Mouse (Mus musculus) neural tube, embryonic 11.5 days (tissue): ENCODE measurements around the gene Ccdc57. TPM values are rescaled to one million over a fixed set of nuclear protein-coding genes. Genes with fewer than 3 reads are reported as not detected.
A peak's percentile ranks its signal among the peaks of the same experiment; 100 is the strongest.

ENCODE experiments used
- ATAC-seq: fragments of 200-750 bp; cut with Nextera tagmentation; 2 replicates; pipeline ENCODE4 v1.8.0; 2017; ENCODE audit warnings: moderate number of reproducible peaks, mild to moderate bottlenecking, moderate TSS enrichment, moderate library complexity; ENCODE audit not compliant: insufficient read depth, low FRiP score, low TSS enrichment
- DNase-seq: peaks from one replicate; pipeline ENCODE4 v3.0.0-alpha.2; 2015; ENCODE audit warnings: low spot score
- H3K27ac ChIP-seq: fragments of 300-500 bp; sonication (generic); 2 replicates; pipeline ENCODE4 v1.5.1; 2014; ENCODE audit warnings: low read depth, mild to moderate bottlenecking, low read length
- H3K27me3 ChIP-seq: fragments of 300-500 bp; sonication (generic); 2 replicates; pipeline ENCODE4 v1.6.1; 2014; ENCODE audit warnings: mild to moderate bottlenecking, low read length, mixed read lengths; ENCODE audit not compliant: control insufficient read depth, insufficient read depth
- H3K36me3 ChIP-seq: fragments of 300-500 bp; sonication (generic); 2 replicates; pipeline ENCODE4 v1.6.1; 2014; ENCODE audit warnings: mild to moderate bottlenecking, low read length, moderate library complexity, mixed read lengths; ENCODE audit not compliant: control insufficient read depth, insufficient read depth
- H3K4me1 ChIP-seq: fragments of 300-500 bp; sonication (generic); 2 replicates; pipeline ENCODE4 v1.6.1; 2014; ENCODE audit warnings: low read length, mixed read lengths; ENCODE audit not compliant: control insufficient read depth, insufficient read depth
- H3K4me2 ChIP-seq: fragments of 300-500 bp; sonication (generic); 2 replicates; pipeline ENCODE4 v1.6.1; 2014; ENCODE audit warnings: low read depth, mild to moderate bottlenecking, moderate library complexity
- H3K4me3 ChIP-seq: fragments of 300-500 bp; sonication (generic); 2 replicates; pipeline ENCODE4 v1.5.1; 2014; ENCODE audit warnings: low read depth, low read length
- H3K9ac ChIP-seq: fragments of 300-500 bp; sonication (generic); 2 replicates; pipeline ENCODE4 v1.6.1; 2014; ENCODE audit warnings: mild to moderate bottlenecking, low read length
- H3K9me3 ChIP-seq: fragments of 300-500 bp; sonication (generic); 2 replicates; pipeline ENCODE4 v1.6.1; 2016; ENCODE audit warnings: low read length; ENCODE audit not compliant: control insufficient read depth
- WGBS: fragments of 180-500 bp; shearing (Covaris S2); extraction: QIAGEN DNeasy Blood & Tissue Kit; methylation state at CpG from one replicate; pipeline ENCODE4 v1.1.7; 2014; 5-methylcytosine and 5-hydroxymethylcytosine counted together
- polyA plus RNA-seq: library from polyadenylated mRNA; unstranded; fragments of >200 nt; fragmentation: Nextera tagmentation; extraction: Ambion mirVana; gene quantifications from 2 replicates; pipeline ENCODE4 v1.2.1, GENCODE M21; 2014

The Ccdc57 gene
- polyA plus RNA-seq, 1 experiment from 2014 or later: 4.6 TPM

- Histone ChIP-seq H3K9ac (peak overlapping the region; percentile 32; the same call in 1 of the 2 replicates), H3K4me2 (peak overlapping the region; percentile 3; the same call in 1 of the 2 replicates), H3K4me3 (no peak overlapping the region), H3K27ac (0 out of 2 replicates have a peak overlapping the region, but pooled peaks have one; percentile 2), H3K4me1 (peaks cover 4% of the 10 kb centered on the region), H3K27me3 (no peaks in the 10 kb centered on the region), H3K36me3 (no peaks in the 10 kb centered on the region), H3K9me3 (no peaks in the 10 kb centered on the region)
- DNase-seq (peak; percentile 89), ATAC-seq (peak; percentile 64; the same call in 1 of the 2 replicates)
- 12% methylated on average over 10 of the region's 10 CpGs for WGBS
These were observed 132.4 kb downstream of the Ccdc57 start for GRCm38 (mm10) chr11:120800061-120800904.

- no peaks in the 10 kb centered on the region for H3K27me3 ChIP-seq
- H3K9ac ChIP-seq: no peak overlapping the region
- no peak for DNase-seq
- WGBS: 68% methylated on average over 6 of the region's 6 CpGs
- no peaks in the 10 kb centered on the region for H3K36me3 ChIP-seq
- H3K4me2 ChIP-seq: peak overlapping the region; percentile 3; the same call in 1 of the 2 replicates
- H3K27ac ChIP-seq: no peak overlapping the region
- no peaks in the 10 kb centered on the region for H3K9me3 ChIP-seq
- no peak for ATAC-seq
- H3K4me1 ChIP-seq: peaks cover 7% of the 10 kb centered on the region
- no peak overlapping the region for H3K4me3 ChIP-seq
These were observed 133.3 kb downstream of the Ccdc57 start for GRCm38 (mm10) chr11:120799316-120799890.

DNA sequence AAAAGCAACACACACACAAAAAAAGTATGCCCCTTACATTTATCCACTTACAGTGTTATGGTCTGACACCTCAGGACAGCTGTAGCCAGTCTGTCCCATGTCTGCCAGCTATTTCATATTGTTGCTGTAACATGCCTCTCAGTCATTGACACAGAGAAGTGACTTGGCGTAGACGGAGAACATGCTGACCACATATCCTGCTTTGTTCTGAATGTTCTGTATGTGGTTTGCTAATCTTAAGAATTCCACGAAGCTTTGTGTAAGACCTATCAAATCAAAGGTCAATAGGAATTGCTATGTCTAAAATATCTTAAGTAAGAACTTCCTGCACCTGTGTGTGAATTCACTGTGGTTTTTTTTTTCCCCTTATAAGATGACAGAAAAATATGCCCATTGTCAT is 134.4 kb downstream of the Ccdc57 start:
- Histone ChIP-seq H3K9me3 (no peaks in the 10 kb centered on the region), H3K4me3 (no peak overlapping the region), H3K27ac (no peak overlapping the region), H3K4me2 (no peak overlapping the region), H3K9ac (no peak overlapping the region), H3K27me3 (no peaks in the 10 kb centered on the region), H3K4me1 (peaks cover 7% of the 10 kb centered on the region), H3K36me3 (peaks cover 4% of the 10 kb centered on the region)
- 91% methylated on average over 3 of the region's 3 CpGs for whole genome bisulfite sequencing
- no peak for DNase-seq
- no peak for ATAC-seq

- Histone ChIP-seq H3K27me3 (no peaks in the 10 kb centered on the region), H3K4me2 (peak overlapping the region; percentile 32; the same call in 1 of the 2 replicates), H3K36me3 (peaks cover 17% of the 10 kb centered on the region), H3K9ac (peak overlapping the region; percentile 41), H3K4me3 (peak overlapping the region; percentile 99; the same call in 1 of the 2 replicates), H3K9me3 (no peaks in the 10 kb centered on the region), H3K4me1 (peaks cover 7% of the 10 kb centered on the region), H3K27ac (peak overlapping the region; percentile 73; the same call in 1 of the 2 replicates)
- peak; percentile 29 for ATAC-seq
- 30% methylated on average over 8 of the region's 8 CpGs for WGBS
- DNase-seq: no peak
These were observed 136.1 kb downstream of the Ccdc57 start for GRCm38 (mm10) chr11:120796614-120796946.

GRCm38 (mm10) chr11:120795756-120796613 is 136.7 kb downstream of the Ccdc57 start, which contains the start of gene Dus1l:
Gene Dus1l (minus strand): TSS chr11:120796403.
- Histone ChIP-seq H3K4me2 (peak within 1 kb of the TSS; percentile 97), H3K27ac (peak within 1 kb of the TSS; percentile 73; the same call in 1 of the 2 replicates), H3K27me3 (no peaks in the 10 kb centered on the region), H3K4me1 (peaks cover 7% of the 10 kb centered on the region), H3K4me3 (peak within 1 kb of the TSS; percentile 99), H3K9me3 (no peaks in the 10 kb centered on the region), H3K36me3 (peaks cover 20% of the 10 kb centered on the region), H3K9ac (peak within 1 kb of the TSS; percentile 87)
- ATAC-seq (peak; percentile 86), DNase-seq (peak; percentile 98)
- 3% methylated on average over 59 of the region's 59 CpGs for WGBS

DNA sequence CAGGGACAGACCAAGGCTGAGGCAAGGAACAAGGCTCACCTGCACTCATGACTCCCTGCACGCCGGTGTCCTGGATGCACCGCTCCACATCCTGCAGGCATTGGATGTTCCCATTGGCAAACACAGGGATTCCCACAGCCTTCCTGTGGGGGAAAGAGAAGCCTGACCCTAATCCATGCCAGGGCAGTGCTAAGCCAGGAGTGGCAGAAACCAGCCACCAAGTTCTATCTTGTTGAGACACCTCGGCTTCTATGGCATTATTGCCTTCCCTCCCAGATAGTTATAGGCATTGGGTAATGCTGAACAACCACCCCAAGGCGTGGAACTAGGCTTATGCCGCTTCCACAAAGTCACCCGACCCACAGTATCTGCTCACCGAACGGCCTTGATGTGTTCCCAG is 140.0 kb downstream of the Ccdc57 start:
- H3K27me3 ChIP-seq: no peaks in the 10 kb centered on the region
- WGBS: 98% methylated on average over 9 of the region's 9 CpGs
- no peaks in the 10 kb centered on the region for H3K9me3 ChIP-seq
- DNase-seq (no peak), ATAC-seq (no peak)
- peaks cover 32% of the 10 kb centered on the region for H3K36me3 ChIP-seq
- no peak overlapping the region for H3K4me2 ChIP-seq
- H3K4me3 ChIP-seq: no peak overlapping the region
- H3K4me1 ChIP-seq: peaks cover 7% of the 10 kb centered on the region
- no peak overlapping the region for H3K27ac ChIP-seq
- H3K9ac ChIP-seq: no peak overlapping the region

GRCm38 (mm10) chr11:120789810-120790209 is 142.9 kb downstream of the Ccdc57 start:
- DNase-seq (no peak), ATAC-seq (no peak)
- 92% methylated on average over 3 of the region's 3 CpGs for WGBS
- no peak overlapping the region for H3K4me3 ChIP-seq
- H3K4me1 ChIP-seq: peaks cover 7% of the 10 kb centered on the region
- H3K27me3 ChIP-seq: no peaks in the 10 kb centered on the region
- no peak overlapping the region for H3K4me2 ChIP-seq
- peaks cover 33% of the 10 kb centered on the region for H3K36me3 ChIP-seq
- no peak overlapping the region for H3K9ac ChIP-seq
- H3K9me3 ChIP-seq: no peaks in the 10 kb centered on the region
- H3K27ac ChIP-seq: no peak overlapping the region

GRCm38 (mm10) chr11:120789355-120789754 is 143.3 kb downstream of the Ccdc57 start:
- H3K9me3 ChIP-seq: no peaks in the 10 kb centered on the region
- H3K4me2 ChIP-seq: no peak overlapping the region
- no peak overlapping the region for H3K27ac ChIP-seq
- no peaks in the 10 kb centered on the region for H3K27me3 ChIP-seq
- ATAC-seq (no peak), DNase-seq (no peak)
- no peak overlapping the region for H3K9ac ChIP-seq
- peaks cover 33% of the 10 kb centered on the region for H3K36me3 ChIP-seq
- H3K4me3 ChIP-seq: no peak overlapping the region
- WGBS: 85% methylated on average over 4 of the region's 4 CpGs
- H3K4me1 ChIP-seq: peaks cover 7% of the 10 kb centered on the region
